Comparison of ENCODE assay signal across 9 mouse cellular contexts in genomic region chr7:96660907-96661306, GRCm38 (mm10).
DNase-seq lines count a peak whose midpoint lies in the region; ATAC-seq and TF ChIP-seq lines count a peak whose summit lies in the region.
"Had no signal": no experiment of that assay in that cellular context is flagged by ENCODE, and none has a peak within 500 bp of the region (broad histone marks: within the 10 kb centered on the region; RNA-seq: fewer than 3 reads in every experiment).

No protein-coding gene starts in this region.

- no peak overlapping the region for H3K4me2 ChIP-seq in kidney, postnatal 0 days (ENCODE audit: low read length)
- no peak overlapping the region for H3K4me2 ChIP-seq in forebrain, embryonic 15.5 days (replicated peaks)
- no peak overlapping the region for H3K4me2 ChIP-seq in limb, embryonic 14.5 days (replicated peaks; ENCODE audit: low read depth, low read length, severe bottlenecking)
- no peak overlapping the region for H3K4me2 ChIP-seq in neural tube, embryonic 15.5 days

- no peaks in the 10 kb centered on the region for H3K9me3 ChIP-seq in kidney, postnatal 0 days (replicated peaks; ENCODE audit: low read length)
- no peaks in the 10 kb centered on the region for H3K9me3 ChIP-seq in forebrain, embryonic 15.5 days
- H3K9me3 ChIP-seq in limb, embryonic 14.5 days (ENCODE audit: control insufficient read depth, low read length) = no peaks in the 10 kb centered on the region
- no peaks in the 10 kb centered on the region for H3K9me3 ChIP-seq in neural tube, embryonic 15.5 days (replicated peaks)

- no peak for TF ChIP-seq POLR2A in limb, embryonic 14.5 days (IDR thresholded peaks at IDR 0.05; ENCODE audit: borderline replicate concordance, extremely low read depth, insufficient read depth, insufficient read length)
- TF ChIP-seq POLR2A in thymus, adult 2 months (IDR thresholded peaks at IDR 0.05; ENCODE audit: control insufficient read depth, extremely low read depth, insufficient read depth, low read length, poor library complexity) = no peak

- no peak for TF ChIP-seq CTCF in kidney, postnatal 0 days (IDR thresholded peaks at IDR 0.05; ENCODE audit: low read depth)
- no peak for TF ChIP-seq CTCF in thymus, adult 2 months (IDR thresholded peaks at IDR 0.05; ENCODE audit: borderline replicate concordance, control insufficient read depth, extremely low read depth, insufficient read depth, low read length, poor library complexity)

- H3K4me3 ChIP-seq in kidney, postnatal 0 days (replicated peaks; ENCODE audit: low read depth, low read length) = no peak overlapping the region
- H3K4me3 ChIP-seq in forebrain, embryonic 15.5 days = no peak overlapping the region
- H3K4me3 ChIP-seq in limb, embryonic 14.5 days (replicated peaks; ENCODE audit: low read length) = no peak overlapping the region
- no peak overlapping the region for H3K4me3 ChIP-seq in neural tube, embryonic 15.5 days (replicated peaks)
- H3K4me3 ChIP-seq in thymus, adult 2 months (ENCODE audit: control insufficient read depth, insufficient read depth, low read length) = no peak overlapping the region

- peak; percentile 60 for ATAC-seq in kidney, postnatal 0 days (replicated peaks; ENCODE audit: low FRiP score, low read depth)
- ATAC-seq in forebrain, embryonic 15.5 days (replicated peaks) = peak; percentile 26; the same call in 1 of the 2 replicates
- ATAC-seq in limb, embryonic 14.5 days (ENCODE audit: low FRiP score, low read depth) = peak; percentile 58
- 0 out of 2 replicates have a peak, but pooled peaks have one; percentile 11 for ATAC-seq in neural tube, embryonic 15.5 days (ENCODE audit: low FRiP score)

- no peak overlapping the region for H3K9ac ChIP-seq in kidney, postnatal 0 days (ENCODE audit: low read depth, low read length)
- H3K9ac ChIP-seq in forebrain, embryonic 15.5 days (replicated peaks) = no peak overlapping the region
- no peak overlapping the region for H3K9ac ChIP-seq in limb, embryonic 14.5 days (ENCODE audit: low read depth, low read length, severe bottlenecking)
- no peak overlapping the region for H3K9ac ChIP-seq in neural tube, embryonic 15.5 days (replicated peaks)
- H3K9ac ChIP-seq: liver, embryonic 14.5 days had no signal

- H3K36me3 ChIP-seq in kidney, postnatal 0 days (ENCODE audit: insufficient read depth, low read length) = no peaks in the 10 kb centered on the region
- no peaks in the 10 kb centered on the region for H3K36me3 ChIP-seq in forebrain, embryonic 15.5 days
- H3K36me3 ChIP-seq in limb, embryonic 14.5 days (ENCODE audit: control insufficient read depth, insufficient read depth, low read length) = no peaks in the 10 kb centered on the region
- H3K36me3 ChIP-seq in neural tube, embryonic 15.5 days = no peaks in the 10 kb centered on the region
- H3K36me3 ChIP-seq in thymus, adult 2 months (ENCODE audit: control insufficient read depth, insufficient read depth, low read length) = no peaks in the 10 kb centered on the region

- no peak overlapping the region for H3K27ac ChIP-seq in kidney, postnatal 0 days
- H3K27ac ChIP-seq in forebrain, embryonic 15.5 days (replicated peaks) = no peak overlapping the region
- H3K27ac ChIP-seq in limb, embryonic 14.5 days (replicated peaks; ENCODE audit: low read depth, low read length) = no peak overlapping the region
- H3K27ac ChIP-seq in neural tube, embryonic 15.5 days (replicated peaks) = no peak overlapping the region
- no peak overlapping the region for H3K27ac ChIP-seq in thymus, adult 2 months (ENCODE audit: control insufficient read depth, insufficient read depth, low read length)
- H3K27ac ChIP-seq: liver, embryonic 14.5 days had no signal

- peaks cover 18% of the 10 kb centered on the region; the same call in 1 of the 2 replicates for H3K4me1 ChIP-seq in kidney, postnatal 0 days (replicated peaks; ENCODE audit: insufficient read depth, low read length)
- peaks cover 42% of the 10 kb centered on the region for H3K4me1 ChIP-seq in forebrain, embryonic 15.5 days
- H3K4me1 ChIP-seq in limb, embryonic 14.5 days (ENCODE audit: control insufficient read depth, insufficient read depth, low read length) = peaks cover 56% of the 10 kb centered on the region
- H3K4me1 ChIP-seq in neural tube, embryonic 15.5 days = peaks cover 26% of the 10 kb centered on the region
- H3K4me1 ChIP-seq in thymus, adult 2 months (replicated peaks; ENCODE audit: control insufficient read depth, insufficient read depth, low read length) = no peaks in the 10 kb centered on the region

- H3K27me3 ChIP-seq in kidney, postnatal 0 days (ENCODE audit: insufficient read depth, low read length) = no peaks in the 10 kb centered on the region
- H3K27me3 ChIP-seq in forebrain, embryonic 15.5 days = no peaks in the 10 kb centered on the region
- H3K27me3 ChIP-seq in limb, embryonic 14.5 days (ENCODE audit: control insufficient read depth, insufficient read depth, low read length) = no peaks in the 10 kb centered on the region
- H3K27me3 ChIP-seq in neural tube, embryonic 15.5 days (replicated peaks) = no peaks in the 10 kb centered on the region
- no peaks in the 10 kb centered on the region for H3K27me3 ChIP-seq in thymus, adult 2 months (ENCODE audit: control insufficient read depth, insufficient read depth, low read length)

- no peak for DNase-seq in kidney, postnatal 0 days (ENCODE audit: low spot score)
- no peak for DNase-seq in kidney, adult 8-10 months
- DNase-seq in limb, embryonic 14.5 days (ENCODE audit: low spot score) = peak; percentile 46
- no peak for DNase-seq in ovary, adult 18-20 months (ENCODE audit: low spot score)
- no peak for DNase-seq in thymus, adult 2 months
- DNase-seq: cerebellum, adult 11 months had no signal

- 68% methylated on average over 3 of the region's 3 CpGs for WGBS in kidney, postnatal 0 days
- 52% methylated on average over 3 of the region's 3 CpGs for WGBS in forebrain, embryonic 15.5 days
- 7% methylated on average over 3 of the region's 3 CpGs for WGBS in limb, embryonic 14.5 days
- WGBS in neural tube, embryonic 15.5 days = 63% methylated on average over 3 of the region's 3 CpGs
- WGBS in thymus, adult 2 months = 77% methylated on average over 3 of the region's 3 CpGs
